ENCODE assay signal across 9 mouse cellular contexts in genomic region chr13:97607221-97607723, GRCm38 (mm10).
DNase-seq lines count a peak whose midpoint lies in the region; ATAC-seq lines count a peak whose summit lies in the region.
"Had no signal": no experiment of that assay in that cellular context is flagged by ENCODE, and none has a peak within 500 bp of the region (broad histone marks: within the 10 kb centered on the region; RNA-seq: fewer than 3 reads in every experiment).

No protein-coding gene starts in this region.

- peak; percentile 70 for DNase-seq in forebrain, embryonic 11.5 days (ENCODE audit: low spot score)
- DNase-seq in ES-CJ7 (ENCODE audit: low read depth, low spot score), result peak; percentile 79
- DNase-seq in cerebellum, adult 8-10 months, result peak; percentile 13
- peak; percentile 31 to 48 for DNase-seq in left cerebral cortex, adult 18-20 months (ENCODE audit: low spot score in 2 of 2)
- peak; percentile 89 for DNase-seq in midbrain, embryonic 11.5 days (ENCODE audit: low spot score, missing footprints)
- peak; percentile 16 to 55 for DNase-seq in spleen, postnatal 10 days (ENCODE audit: low spot score in 2 of 2)

- no peaks in the 10 kb centered on the region for H3K4me1 ChIP-seq in forebrain, embryonic 11.5 days (replicated peaks; ENCODE audit: control insufficient read depth, insufficient read depth, low read length)
- 0 out of 2 replicates have a peak, but pooled peaks cover 5% of the 10 kb centered on the region for H3K4me1 ChIP-seq in forebrain, embryonic 16.5 days (replicated peaks; ENCODE audit: control insufficient read depth, insufficient read depth, low read length)
- H3K4me1 ChIP-seq in hindbrain, embryonic 13.5 days (replicated peaks), result peaks cover 12% of the 10 kb centered on the region
- H3K4me1 ChIP-seq in midbrain, embryonic 11.5 days (ENCODE audit: control insufficient read depth, insufficient read depth, low read length), result peaks cover 4% of the 10 kb centered on the region; the same call in 1 of the 2 replicates

- ATAC-seq in forebrain, embryonic 11.5 days (replicated peaks; ENCODE audit: low FRiP score), result no peak
- ATAC-seq in forebrain, embryonic 16.5 days, result no peak
- ATAC-seq in hindbrain, embryonic 13.5 days (ENCODE audit: low FRiP score), result no peak
- ATAC-seq in midbrain, embryonic 11.5 days (ENCODE audit: low FRiP score), result no peak

- no peaks in the 10 kb centered on the region for H3K36me3 ChIP-seq in forebrain, embryonic 11.5 days (ENCODE audit: control insufficient read depth, insufficient read depth, low read length)
- H3K36me3 ChIP-seq in forebrain, embryonic 16.5 days (ENCODE audit: control insufficient read depth, insufficient read depth), result no peaks in the 10 kb centered on the region
- no peaks in the 10 kb centered on the region for H3K36me3 ChIP-seq in hindbrain, embryonic 13.5 days
- no peaks in the 10 kb centered on the region for H3K36me3 ChIP-seq in midbrain, embryonic 11.5 days (ENCODE audit: control insufficient read depth, insufficient read depth, low read length)

- no peak overlapping the region; the same call in 1 of the 2 replicates for H3K9ac ChIP-seq in forebrain, embryonic 11.5 days (ENCODE audit: low read length)
- H3K9ac ChIP-seq in forebrain, embryonic 16.5 days (replicated peaks; ENCODE audit: low read depth, low read length), result no peak overlapping the region
- no peak overlapping the region for H3K9ac ChIP-seq in hindbrain, embryonic 13.5 days
- H3K9ac ChIP-seq in midbrain, embryonic 11.5 days (ENCODE audit: low read length), result no peak overlapping the region

- H3K27me3 ChIP-seq in forebrain, embryonic 11.5 days (ENCODE audit: control insufficient read depth, insufficient read depth, low read length), result no peaks in the 10 kb centered on the region
- no peaks in the 10 kb centered on the region for H3K27me3 ChIP-seq in forebrain, embryonic 16.5 days (replicated peaks; ENCODE audit: control insufficient read depth, insufficient read depth, low read length)
- H3K27me3 ChIP-seq in hindbrain, embryonic 13.5 days, result no peaks in the 10 kb centered on the region
- no peaks in the 10 kb centered on the region for H3K27me3 ChIP-seq in midbrain, embryonic 11.5 days (ENCODE audit: control insufficient read depth, insufficient read depth, low read length)

- H3K4me2 ChIP-seq in forebrain, embryonic 11.5 days (ENCODE audit: low read depth, low read length, severe bottlenecking), result no peak overlapping the region
- no peak overlapping the region for H3K4me2 ChIP-seq in forebrain, embryonic 16.5 days (ENCODE audit: low read length)
- no peak overlapping the region for H3K4me2 ChIP-seq in hindbrain, embryonic 13.5 days
- no peak overlapping the region for H3K4me2 ChIP-seq in midbrain, embryonic 11.5 days

- no peak overlapping the region for H3K4me3 ChIP-seq in forebrain, embryonic 11.5 days (ENCODE audit: low read depth, low read length)
- no peak overlapping the region for H3K4me3 ChIP-seq in forebrain, embryonic 16.5 days (replicated peaks; ENCODE audit: low read length)
- no peak overlapping the region for H3K4me3 ChIP-seq in hindbrain, embryonic 13.5 days
- no peak overlapping the region for H3K4me3 ChIP-seq in midbrain, embryonic 11.5 days (ENCODE audit: low read depth, low read length)
- H3K4me3 ChIP-seq: myocyte had no signal

- no peak overlapping the region for H3K27ac ChIP-seq in forebrain, embryonic 11.5 days (ENCODE audit: low read depth, low read length)
- H3K27ac ChIP-seq in forebrain, embryonic 16.5 days (ENCODE audit: low read length), result no peak overlapping the region
- H3K27ac ChIP-seq in hindbrain, embryonic 13.5 days, result 0 out of 2 replicates have a peak overlapping the region, but pooled peaks have one; percentile 12
- H3K27ac ChIP-seq in midbrain, embryonic 11.5 days (ENCODE audit: low read depth, low read length), result no peak overlapping the region

- H3K9me3 ChIP-seq in forebrain, embryonic 11.5 days (ENCODE audit: control insufficient read depth, low read length), result no peaks in the 10 kb centered on the region
- H3K9me3 ChIP-seq in forebrain, embryonic 16.5 days (ENCODE audit: control insufficient read depth, low read length), result no peaks in the 10 kb centered on the region
- no peaks in the 10 kb centered on the region for H3K9me3 ChIP-seq in hindbrain, embryonic 13.5 days
- H3K9me3 ChIP-seq in midbrain, embryonic 11.5 days (ENCODE audit: control insufficient read depth, low read length), result no peaks in the 10 kb centered on the region

- WGBS in forebrain, embryonic 11.5 days, result 34% methylated on average over 11 of the region's 11 CpGs
- 35% methylated on average over 11 of the region's 11 CpGs for WGBS in forebrain, embryonic 16.5 days
- 29% methylated on average over 11 of the region's 11 CpGs for WGBS in hindbrain, embryonic 13.5 days
- WGBS in midbrain, embryonic 11.5 days, result 41% methylated on average over 11 of the region's 11 CpGs

Comparison
In these comparisons a context has a peak if more than half of its experiments do, and no peak if none do; other contexts are left out.
1. DNase-seq: peak in every context shown above with its lines; median percentile 89 in midbrain, embryonic 11.5 days; 79 in ES-CJ7; 70 in forebrain, embryonic 11.5 days; 40 in left cerebral cortex, adult 18-20 months; 36 in spleen, postnatal 10 days; 13 in cerebellum, adult 8-10 months.